7 mouse cellular contexts compared by ENCODE assay signal in the genomic region with DNA sequence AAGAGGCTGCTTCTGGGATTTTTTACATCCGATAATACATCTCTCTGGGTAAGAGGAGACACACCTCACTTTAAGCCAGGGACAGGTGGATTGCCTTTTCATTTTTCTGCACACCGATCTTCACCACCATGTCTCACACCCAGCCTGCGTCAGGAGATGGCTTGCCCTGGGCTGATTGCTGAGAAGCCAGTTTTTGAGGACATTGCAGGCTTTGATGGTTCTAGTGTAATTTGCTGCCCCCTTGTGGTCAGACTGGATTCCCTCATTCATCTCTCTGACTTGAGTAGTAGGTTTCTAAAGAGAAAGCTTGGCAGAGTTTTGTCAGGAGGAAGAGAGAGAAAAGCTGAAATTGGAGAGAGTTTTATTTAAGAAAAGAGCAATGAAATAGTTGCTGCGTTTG. TPM values are rescaled to one million over a fixed set of nuclear protein-coding genes. Genes with fewer than 3 reads are reported as not detected.
A peak's percentile ranks its signal among the peaks of the same experiment; 100 is the strongest.
DNase-seq lines count a peak whose midpoint lies in the region; ATAC-seq lines count a peak whose summit lies in the region.

No protein-coding gene starts in this region.

- H3K36me3 ChIP-seq in intestine, embryonic 14.5 days (ENCODE audit: control insufficient read depth, insufficient read depth, low read length) = no peaks in the 10 kb centered on the region
- H3K36me3 ChIP-seq in midbrain, embryonic 12.5 days = no peaks in the 10 kb centered on the region

- H3K27me3 ChIP-seq in intestine, embryonic 14.5 days (replicated peaks; ENCODE audit: control insufficient read depth, insufficient read depth, low read length) = no peaks in the 10 kb centered on the region
- no peaks in the 10 kb centered on the region for H3K27me3 ChIP-seq in midbrain, embryonic 12.5 days

- no peak overlapping the region for H3K4me3 ChIP-seq in intestine, embryonic 14.5 days (ENCODE audit: low read depth, low read length)
- no peak overlapping the region for H3K4me3 ChIP-seq in midbrain, embryonic 12.5 days

- no peaks in the 10 kb centered on the region for H3K4me1 ChIP-seq in intestine, embryonic 14.5 days (replicated peaks; ENCODE audit: control insufficient read depth, insufficient read depth, low read length)
- no peaks in the 10 kb centered on the region for H3K4me1 ChIP-seq in midbrain, embryonic 12.5 days

- 34% methylated on average over 4 of the region's 4 CpGs for WGBS in intestine, embryonic 14.5 days
- 37% methylated on average over 4 of the region's 4 CpGs for WGBS in midbrain, embryonic 12.5 days

- H3K9ac ChIP-seq in intestine, embryonic 14.5 days (ENCODE audit: low read length) = no peak overlapping the region
- no peak overlapping the region for H3K9ac ChIP-seq in midbrain, embryonic 12.5 days (replicated peaks)

- peak; percentile 57 for ATAC-seq in activated CD4-positive, CD25-positive, alpha-beta regulatory T cell, adult 4 months
- ATAC-seq in intestine, embryonic 14.5 days (replicated peaks; ENCODE audit: low FRiP score, low TSS enrichment, low read depth) = no peak; the same call in 1 of the 2 replicates
- peak; percentile 19; the same call in 1 of the 2 replicates for ATAC-seq in midbrain, embryonic 12.5 days (ENCODE audit: low FRiP score, low read depth)

- peak; percentile 92 to 95 for DNase-seq in cerebellum, postnatal 10 days
- peak; percentile 55 to 74 for DNase-seq in frontal cortex, postnatal 14 days (ENCODE audit: low spot score in 2 of 2)
- DNase-seq in intestine, embryonic 14.5 days (ENCODE audit: low spot score) = peak; percentile 90
- DNase-seq in left cerebral cortex, adult 8-10 months (ENCODE audit: low spot score in 2 of 2) = peak; percentile 44 to 53
- DNase-seq in spleen, adult 12 weeks (ENCODE audit: low spot score) = peak; percentile 48

- no peaks in the 10 kb centered on the region for H3K9me3 ChIP-seq in intestine, embryonic 14.5 days (ENCODE audit: control insufficient read depth, low read length)
- H3K9me3 ChIP-seq in midbrain, embryonic 12.5 days = no peaks in the 10 kb centered on the region

- H3K27ac ChIP-seq in intestine, embryonic 14.5 days (ENCODE audit: low read depth) = no peak overlapping the region
- H3K27ac ChIP-seq in midbrain, embryonic 12.5 days (replicated peaks) = no peak overlapping the region

- no peak overlapping the region for H3K4me2 ChIP-seq in intestine, embryonic 14.5 days (ENCODE audit: low read length)
- H3K4me2 ChIP-seq in midbrain, embryonic 12.5 days (replicated peaks) = no peak overlapping the region

RNA-seq across cellular contexts. Expression of gene Colca2, which starts 14.3 kb away (rescaled TPM):
- not detected for polyA plus RNA-seq in activated CD4-positive, CD25-positive, alpha-beta regulatory T cell, adult 4 months (2017; shearing (Covaris generic))
- 2.4 and 2.9 TPM in 2 replicates for polyA plus RNA-seq in intestine, embryonic 14.5 days (2014; fragmentation: Nextera tagmentation; extraction: Ambion mirVana)
- total RNA-seq in left cerebral cortex, adult 8-10 months (2022) = 1 to 10 TPM in 2 of 4 experiments, under 1 TPM in 2; 0.80 to 1.2 (median 1.0) TPM
- 1.3 and 1.5 TPM in 2 replicates for polyA plus RNA-seq in midbrain, embryonic 12.5 days (2016; fragmentation: Nextera tagmentation; extraction: Ambion mirVana)

RNA-seq across cellular contexts. Expression of gene 1810046K07Rik, which starts 36.0 kb away (rescaled TPM):
- polyA plus RNA-seq in activated CD4-positive, CD25-positive, alpha-beta regulatory T cell, adult 4 months (2017; shearing (Covaris generic)) = not detected
- not detected in 2 replicates for polyA plus RNA-seq in intestine, embryonic 14.5 days (2014; fragmentation: Nextera tagmentation; extraction: Ambion mirVana)
- total RNA-seq in left cerebral cortex, adult 8-10 months (2022) = not detected
- not detected in 2 replicates for polyA plus RNA-seq in midbrain, embryonic 12.5 days (2016; fragmentation: Nextera tagmentation; extraction: Ambion mirVana)
